Mouse (Mus musculus): ENCODE data around the gene Nfyc. TPM values are rescaled to one million over a fixed set of nuclear protein-coding genes. Genes with fewer than 3 reads are reported as not detected.

The Nfyc gene
- polyA plus RNA-seq, 1 experiment from 2014 or later = 79.8 TPM

DNA sequence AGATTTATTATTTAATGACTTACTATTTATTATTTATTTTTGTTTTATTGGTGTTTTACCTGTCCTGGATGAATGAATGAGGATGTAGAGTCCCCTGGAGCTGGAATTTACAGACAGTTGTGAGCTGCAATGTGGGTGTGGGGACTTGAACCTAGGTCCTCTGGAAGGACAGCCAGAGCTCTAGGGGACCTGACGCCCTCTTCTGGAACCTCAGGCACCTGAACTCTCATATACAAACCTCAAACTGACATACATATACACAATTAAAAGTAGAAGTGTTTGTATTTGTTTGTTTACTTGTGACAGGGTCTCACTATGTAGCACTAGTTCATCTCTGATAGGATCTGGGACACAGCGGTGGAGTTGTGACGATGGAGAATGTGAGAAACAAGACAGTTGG, 10.0 kb upstream of the Nfyc start:
- WGBS = 82% methylated on average over 3 of the region's 3 CpGs
- ATAC-seq (ENCODE audit: insufficient read depth, low FRiP score) = no peak
- no peaks in the 10 kb centered on the region for H3K36me3 ChIP-seq (ENCODE audit: control insufficient read depth, insufficient read depth, low read length)

DNA sequence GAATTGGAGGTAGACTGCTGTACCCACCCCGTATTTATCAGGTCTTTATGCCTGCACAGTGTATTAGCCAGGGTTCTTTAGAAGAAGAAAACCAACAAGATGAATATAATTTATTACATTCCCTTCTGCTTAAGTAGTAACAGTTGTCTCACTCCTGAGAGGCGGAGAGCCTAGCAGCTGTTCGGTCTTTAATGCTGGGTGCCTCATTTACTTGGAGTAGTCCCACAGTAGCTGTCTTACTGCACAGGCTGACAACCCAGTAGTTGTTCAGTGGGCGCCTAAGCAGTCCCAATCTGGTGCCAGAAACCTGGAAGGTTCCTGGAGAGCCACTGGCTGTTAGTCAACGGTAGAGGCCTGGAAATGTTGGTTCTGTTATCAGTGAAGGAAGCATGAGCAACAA, 605 bp downstream of the Nfyc start:
- no peak overlapping the region for H3K4me3 ChIP-seq (replicated peaks; ENCODE audit: low read length)
- 0 out of 2 replicates have a peak, but pooled peaks cover 3% of the 10 kb centered on the region for H3K4me1 ChIP-seq (ENCODE audit: control insufficient read depth, insufficient read depth, low read length)
- 45% methylated on average over 5 of the region's 5 CpGs for WGBS
- H3K4me2 ChIP-seq (ENCODE audit: low read depth, low read length) = no peak overlapping the region
- no peaks in the 10 kb centered on the region for H3K27me3 ChIP-seq (ENCODE audit: control insufficient read depth, insufficient read depth, low read length)
- no peak overlapping the region for H3K9ac ChIP-seq (ENCODE audit: low read length)
- no peaks in the 10 kb centered on the region for H3K36me3 ChIP-seq (ENCODE audit: control insufficient read depth, insufficient read depth, low read length)
- H3K9me3 ChIP-seq (replicated peaks; ENCODE audit: control insufficient read depth, low read length) = no peaks in the 10 kb centered on the region
- H3K27ac ChIP-seq (ENCODE audit: low read length) = no peak overlapping the region
- no peak for ATAC-seq (ENCODE audit: insufficient read depth, low FRiP score)

More for the DNA sequence above, 10.0 kb upstream of the Nfyc start:
- no peak overlapping the region for H3K9ac ChIP-seq (ENCODE audit: low read length)
- H3K4me3 ChIP-seq (replicated peaks; ENCODE audit: low read length) = no peak overlapping the region
- no peak overlapping the region for H3K27ac ChIP-seq (ENCODE audit: low read length)
- H3K27me3 ChIP-seq (ENCODE audit: control insufficient read depth, insufficient read depth, low read length) = no peaks in the 10 kb centered on the region
- H3K9me3 ChIP-seq (replicated peaks; ENCODE audit: control insufficient read depth, low read length) = no peaks in the 10 kb centered on the region
- no peak overlapping the region for H3K4me2 ChIP-seq (ENCODE audit: low read depth, low read length)
- H3K4me1 ChIP-seq (ENCODE audit: control insufficient read depth, insufficient read depth, low read length) = no peaks in the 10 kb centered on the region

- Histone ChIP-seq H3K9me3 (replicated peaks; ENCODE audit: control insufficient read depth, low read length) (no peaks in the 10 kb centered on the region), H3K27ac (ENCODE audit: low read length) (peak overlapping the region; percentile 89; the same call in 1 of the 2 replicates), H3K4me3 (replicated peaks; ENCODE audit: low read length) (no peak overlapping the region), H3K4me1 (ENCODE audit: control insufficient read depth, insufficient read depth, low read length) (peaks cover 10% of the 10 kb centered on the region), H3K9ac (ENCODE audit: low read length) (peak overlapping the region; percentile 63; the same call in 1 of the 2 replicates), H3K36me3 (ENCODE audit: control insufficient read depth, insufficient read depth, low read length) (no peaks in the 10 kb centered on the region), H3K27me3 (ENCODE audit: control insufficient read depth, insufficient read depth, low read length) (no peaks in the 10 kb centered on the region), H3K4me2 (ENCODE audit: low read depth, low read length) (peak overlapping the region; percentile 52)
- WGBS = 84% methylated on average over 6 of the region's 6 CpGs
- no peak for ATAC-seq (ENCODE audit: insufficient read depth, low FRiP score)
Observed at GRCm38 (mm10) chr4:120826418-120826817, 5.0 kb downstream of the Nfyc start.

DNA sequence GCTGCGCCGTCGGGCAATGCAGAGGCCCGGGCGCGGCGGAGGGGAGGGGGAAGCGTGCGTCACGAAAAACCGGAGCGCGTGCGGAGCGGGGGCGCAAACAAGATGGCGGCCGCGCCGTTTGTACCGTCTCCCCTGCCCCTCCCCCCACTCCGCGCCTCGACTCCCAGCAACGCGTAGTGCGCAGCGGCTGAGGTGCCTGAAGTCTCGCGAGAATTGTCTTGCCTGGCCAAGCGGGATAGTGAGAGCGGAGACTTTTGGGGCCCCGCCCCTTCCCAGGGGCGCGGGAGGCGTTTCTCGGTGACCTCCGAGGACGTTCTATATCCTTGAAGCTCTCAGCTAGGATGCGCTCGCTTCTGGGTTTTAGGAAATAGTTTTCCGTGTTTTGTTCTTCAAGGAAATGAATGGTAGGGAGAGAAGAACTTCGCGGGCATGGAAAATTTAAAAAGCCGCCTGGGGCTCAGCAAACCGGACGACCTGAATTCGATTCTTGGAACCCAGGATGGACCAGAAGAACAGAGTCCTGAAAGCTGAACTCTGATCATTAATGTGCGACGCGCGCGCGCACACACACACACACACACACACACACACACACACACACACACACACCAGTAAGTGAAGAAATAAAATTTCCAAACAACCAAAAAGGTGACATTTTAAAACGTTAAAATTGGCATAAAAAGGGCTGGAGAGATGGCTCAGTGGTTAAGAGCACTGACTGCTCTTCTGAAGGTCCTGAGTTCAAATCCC, 5.6 kb downstream of the Nfyc start:
- under 1% methylated on average over 47 of the region's 55 CpGs for WGBS

GRCm38 (mm10) chr4:120825100-120825553, 6.2 kb downstream of the Nfyc start:
- under 1% methylated on average over 49 of the region's 53 CpGs for WGBS
- H3K36me3 ChIP-seq (ENCODE audit: control insufficient read depth, insufficient read depth, low read length) = no peaks in the 10 kb centered on the region
- H3K27ac ChIP-seq (ENCODE audit: low read length) = peak overlapping the region; percentile 100
- peak overlapping the region; percentile 70 for H3K4me3 ChIP-seq (replicated peaks; ENCODE audit: low read length)
- H3K27me3 ChIP-seq (ENCODE audit: control insufficient read depth, insufficient read depth, low read length) = no peaks in the 10 kb centered on the region
- H3K9ac ChIP-seq (ENCODE audit: low read length) = peak overlapping the region; percentile 100
- no peaks in the 10 kb centered on the region for H3K9me3 ChIP-seq (replicated peaks; ENCODE audit: control insufficient read depth, low read length)
- ATAC-seq (ENCODE audit: insufficient read depth, low FRiP score) = peak; percentile 95
- peak overlapping the region; percentile 69 for H3K4me2 ChIP-seq (ENCODE audit: low read depth, low read length)
- H3K4me1 ChIP-seq (ENCODE audit: control insufficient read depth, insufficient read depth, low read length) = peaks cover 10% of the 10 kb centered on the region

More for the DNA sequence above, 5.6 kb downstream of the Nfyc start:
- no peaks in the 10 kb centered on the region for H3K36me3 ChIP-seq (ENCODE audit: control insufficient read depth, insufficient read depth, low read length)
- peaks cover 10% of the 10 kb centered on the region for H3K4me1 ChIP-seq (ENCODE audit: control insufficient read depth, insufficient read depth, low read length)
- ATAC-seq (ENCODE audit: insufficient read depth, low FRiP score) = peak; percentile 97
- H3K9ac ChIP-seq (ENCODE audit: low read length) = peak overlapping the region; percentile 100
- H3K4me3 ChIP-seq (replicated peaks; ENCODE audit: low read length) = peak overlapping the region; percentile 70
- peak overlapping the region; percentile 100 for H3K27ac ChIP-seq (ENCODE audit: low read length)
- peak overlapping the region; percentile 52 for H3K4me2 ChIP-seq (ENCODE audit: low read depth, low read length)
- H3K9me3 ChIP-seq (replicated peaks; ENCODE audit: control insufficient read depth, low read length) = no peaks in the 10 kb centered on the region
- H3K27me3 ChIP-seq (ENCODE audit: control insufficient read depth, insufficient read depth, low read length) = no peaks in the 10 kb centered on the region

- no peaks in the 10 kb centered on the region for H3K27me3 ChIP-seq (ENCODE audit: control insufficient read depth, insufficient read depth, low read length)
- no peak overlapping the region for H3K9ac ChIP-seq (ENCODE audit: low read length)
- no peak for ATAC-seq (ENCODE audit: insufficient read depth, low FRiP score)
- H3K36me3 ChIP-seq (ENCODE audit: control insufficient read depth, insufficient read depth, low read length) = no peaks in the 10 kb centered on the region
- no peak overlapping the region for H3K4me3 ChIP-seq (replicated peaks; ENCODE audit: low read length)
- no peaks in the 10 kb centered on the region for H3K9me3 ChIP-seq (replicated peaks; ENCODE audit: control insufficient read depth, low read length)
- no peak overlapping the region for H3K4me2 ChIP-seq (ENCODE audit: low read depth, low read length)
- WGBS = 92% methylated on average over 2 of the region's 2 CpGs
- H3K4me1 ChIP-seq (ENCODE audit: control insufficient read depth, insufficient read depth, low read length) = peaks cover 30% of the 10 kb centered on the region
- no peak overlapping the region for H3K27ac ChIP-seq (ENCODE audit: low read length)
Observed at GRCm38 (mm10) chr4:120822191-120822911, 9.0 kb downstream of the Nfyc start.

DNA sequence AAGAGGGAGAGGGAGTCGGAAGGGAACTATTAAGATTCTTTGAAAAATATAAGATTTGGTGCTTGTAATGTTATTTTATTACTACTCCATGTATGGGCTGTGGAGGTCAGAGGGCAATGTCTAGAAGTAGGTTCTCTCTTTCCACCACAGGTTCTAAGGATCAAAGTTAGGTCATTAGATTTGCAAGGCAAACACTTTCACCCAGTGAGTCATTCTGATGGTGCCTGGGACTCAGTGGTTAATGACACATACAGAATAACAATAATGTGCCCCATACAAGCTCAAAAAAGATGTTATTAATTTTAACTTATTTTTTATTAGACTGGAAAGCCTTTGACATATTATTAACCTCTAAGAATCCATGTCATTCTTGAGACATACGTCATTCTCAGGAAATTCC, 11.5 kb downstream of the Nfyc start:
- Histone ChIP-seq H3K4me1 (ENCODE audit: control insufficient read depth, insufficient read depth, low read length) (peaks cover 38% of the 10 kb centered on the region), H3K27me3 (ENCODE audit: control insufficient read depth, insufficient read depth, low read length) (no peaks in the 10 kb centered on the region), H3K27ac (ENCODE audit: low read length) (peak overlapping the region; percentile 48), H3K4me2 (ENCODE audit: low read depth, low read length) (no peak overlapping the region), H3K9ac (ENCODE audit: low read length) (no peak overlapping the region), H3K9me3 (replicated peaks; ENCODE audit: control insufficient read depth, low read length) (no peaks in the 10 kb centered on the region), H3K4me3 (replicated peaks; ENCODE audit: low read length) (no peak overlapping the region), H3K36me3 (ENCODE audit: control insufficient read depth, insufficient read depth, low read length) (no peaks in the 10 kb centered on the region)
- no peak for ATAC-seq (ENCODE audit: insufficient read depth, low FRiP score)
- WGBS = 89% methylated on average over 2 of the region's 2 CpGs

- WGBS = 20% methylated on average over 1 of the region's 1 CpGs
- Histone ChIP-seq H3K36me3 (ENCODE audit: control insufficient read depth, insufficient read depth, low read length) (no peaks in the 10 kb centered on the region), H3K27me3 (ENCODE audit: control insufficient read depth, insufficient read depth, low read length) (no peaks in the 10 kb centered on the region), H3K27ac (ENCODE audit: low read length) (peak overlapping the region; percentile 48), H3K9ac (ENCODE audit: low read length) (no peak overlapping the region), H3K4me2 (ENCODE audit: low read depth, low read length) (no peak overlapping the region), H3K4me3 (replicated peaks; ENCODE audit: low read length) (no peak overlapping the region), H3K9me3 (replicated peaks; ENCODE audit: control insufficient read depth, low read length) (no peaks in the 10 kb centered on the region), H3K4me1 (ENCODE audit: control insufficient read depth, insufficient read depth, low read length) (peaks cover 36% of the 10 kb centered on the region)
- no peak for ATAC-seq (ENCODE audit: insufficient read depth, low FRiP score)
Observed at GRCm38 (mm10) chr4:120819296-120819695, 12.1 kb downstream of the Nfyc start.

DNA sequence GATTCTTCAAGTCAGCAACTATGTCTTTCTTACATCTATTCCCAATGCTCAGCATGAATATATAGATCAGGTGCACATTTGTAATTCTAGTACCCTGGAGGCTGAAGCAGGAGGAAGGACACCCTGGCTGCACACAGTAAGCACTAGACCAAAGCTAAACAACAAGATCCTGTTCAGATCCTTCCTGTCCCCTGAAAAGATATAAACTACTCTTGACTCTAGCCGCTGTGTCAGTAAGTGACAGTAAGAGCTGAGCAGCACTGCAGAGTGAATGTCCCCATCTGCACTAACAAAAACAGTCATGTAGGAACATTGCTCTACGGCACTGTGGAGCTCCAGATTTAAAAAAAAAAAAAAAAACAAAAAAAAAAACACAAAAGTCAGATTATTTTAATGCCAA, 13.4 kb downstream of the Nfyc start:
- no peak overlapping the region for H3K9ac ChIP-seq (ENCODE audit: low read length)
- H3K4me1 ChIP-seq (ENCODE audit: control insufficient read depth, insufficient read depth, low read length) = peaks cover 41% of the 10 kb centered on the region
- no peak for ATAC-seq (ENCODE audit: insufficient read depth, low FRiP score)
- H3K4me2 ChIP-seq (ENCODE audit: low read depth, low read length) = no peak overlapping the region
- no peaks in the 10 kb centered on the region for H3K27me3 ChIP-seq (ENCODE audit: control insufficient read depth, insufficient read depth, low read length)
- no peak overlapping the region for H3K27ac ChIP-seq (ENCODE audit: low read length)
- H3K9me3 ChIP-seq (replicated peaks; ENCODE audit: control insufficient read depth, low read length) = no peaks in the 10 kb centered on the region
- H3K4me3 ChIP-seq (replicated peaks; ENCODE audit: low read length) = no peak overlapping the region
- 54% methylated on average over 2 of the region's 2 CpGs for WGBS
- H3K36me3 ChIP-seq (ENCODE audit: control insufficient read depth, insufficient read depth, low read length) = no peaks in the 10 kb centered on the region
